Mouse (Mus musculus) lung, postnatal 10 days (tissue): ENCODE measurements at regions not wholly inside any gene's neighbourhood (a gene's known extent, or its start where the extent isn't known, plus 50 kb on each side); places are given as distances from the start of the nearest gene placed in this dataset.
"Not testable (repeated sequence)": the region's sequence is repeated elsewhere in the genome, so short reads cannot be mapped to it uniquely, and the experiment has no call there.

ENCODE experiments used
- DNase-seq: peaks from one replicate; pipeline ENCODE4 v3.0.0; 2021

DNA sequence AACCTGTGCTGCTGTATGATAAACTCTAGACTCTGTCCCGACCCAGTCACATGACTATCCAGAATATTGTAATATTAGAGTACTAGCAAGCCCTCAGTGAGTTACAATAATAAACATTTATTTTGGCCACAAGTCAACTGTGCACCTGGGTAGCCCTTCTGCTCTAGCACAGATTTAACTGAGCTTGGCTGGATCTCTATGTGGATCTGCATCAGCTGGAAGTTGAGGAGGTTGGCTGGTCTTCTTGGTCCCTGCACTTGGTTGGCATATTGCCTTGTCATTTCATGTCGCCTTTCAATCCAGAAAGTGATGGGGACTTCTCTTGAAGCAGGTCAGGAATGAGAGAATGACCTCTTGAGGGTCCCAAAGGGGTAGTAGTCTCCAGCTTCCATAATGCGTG, 191.5 kb downstream of the Kctd12 start:
- no peak for DNase-seq

DNA sequence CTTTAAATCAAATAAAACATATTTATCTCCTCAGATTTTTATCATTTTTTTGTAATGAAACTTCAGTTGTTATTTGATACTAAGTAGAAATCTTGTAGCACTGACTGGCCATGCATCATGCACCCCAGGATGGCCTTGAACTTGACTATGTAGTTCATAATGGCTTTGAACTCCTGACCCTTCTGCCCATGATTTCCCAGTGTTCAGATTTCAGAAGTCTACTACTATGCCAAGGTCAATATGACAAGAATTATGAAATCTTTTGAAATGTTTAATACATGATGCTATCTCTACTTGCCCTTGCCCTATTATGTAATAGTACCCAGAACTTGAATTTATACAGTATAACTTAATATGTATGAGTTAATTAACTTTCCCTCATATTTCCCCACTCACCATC, 200.2 kb downstream of the Kctd12 start:
- DNase-seq = no peak

DNA sequence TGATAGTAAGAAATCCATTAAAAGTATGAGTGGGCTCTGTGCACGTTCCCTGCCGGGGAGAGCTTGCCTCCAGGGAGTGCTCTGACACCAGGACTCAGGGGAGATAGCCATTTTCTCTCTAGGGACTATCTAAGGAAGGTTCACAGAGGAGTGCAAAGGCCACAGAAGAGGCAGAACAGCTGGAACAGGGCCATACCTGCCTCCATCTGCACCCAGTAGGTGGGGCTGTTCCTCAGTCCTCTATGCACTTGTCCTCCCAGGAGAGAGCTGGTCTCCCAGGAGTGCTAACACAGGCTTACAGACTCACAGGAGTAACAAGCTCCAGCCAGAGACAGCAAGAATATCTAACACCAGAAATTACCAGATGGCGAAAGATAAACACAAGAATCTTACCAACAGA, 212.7 kb downstream of the Kctd12 start:
- DNase-seq = peak; percentile 29

DNA sequence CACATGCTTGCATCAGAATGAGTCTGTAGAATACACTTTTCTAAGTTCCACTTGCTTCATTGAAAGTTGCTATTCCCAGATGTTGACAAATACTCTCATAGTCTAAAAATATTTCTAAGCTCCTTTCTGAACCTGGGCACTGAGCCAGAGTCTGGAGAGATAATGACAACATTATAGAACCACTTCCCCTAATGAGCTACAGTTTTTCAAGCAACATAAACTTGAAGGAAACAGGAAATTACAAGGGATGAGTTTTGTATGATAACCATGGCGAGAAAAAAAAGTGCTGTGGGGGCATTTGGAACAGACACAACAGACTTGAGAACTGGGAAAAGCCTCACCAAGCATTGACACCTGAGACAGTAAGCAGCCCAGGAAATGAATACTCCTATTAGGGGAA, 233.8 kb downstream of the Kctd12 start:
- DNase-seq = peak; percentile 59

DNA sequence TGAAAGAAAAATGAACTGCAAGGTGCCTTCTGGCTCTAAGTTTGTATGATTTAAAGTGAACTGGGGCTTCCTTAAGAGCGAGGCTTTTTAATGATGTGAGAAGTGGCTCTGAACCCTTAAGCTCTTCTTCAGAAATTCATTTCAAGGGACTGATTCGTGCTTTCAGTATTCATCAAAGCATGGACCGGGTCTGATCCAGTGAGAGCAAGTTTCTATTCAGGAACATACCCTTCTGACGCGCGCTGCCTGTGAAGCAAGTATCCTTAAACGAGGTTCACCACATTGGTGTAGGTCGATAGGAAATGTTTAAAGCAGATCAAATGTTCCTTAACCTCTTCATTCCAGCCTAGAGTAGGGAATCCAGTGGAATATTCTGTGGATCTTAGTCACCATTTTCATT, 240.1 kb downstream of the Kctd12 start:
- no peak for DNase-seq

DNA sequence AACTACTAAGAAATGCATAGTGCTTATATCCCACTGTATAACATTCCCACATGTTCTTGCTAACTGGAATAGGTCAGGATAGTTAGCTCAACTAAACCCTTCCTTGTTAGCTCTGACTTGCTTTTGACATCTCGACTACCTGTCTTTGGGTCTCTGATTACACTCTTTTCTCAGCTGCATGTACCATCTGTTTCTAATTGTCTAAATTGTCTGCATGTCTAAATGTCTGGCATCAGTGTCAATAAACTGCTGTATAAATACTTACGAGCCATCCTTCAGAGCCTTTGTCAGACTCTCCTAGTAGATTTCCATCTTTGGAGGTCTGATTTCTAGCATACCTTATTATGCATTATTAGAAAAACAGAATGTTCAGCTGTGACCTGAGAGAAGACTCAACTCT, 245.8 kb downstream of the Kctd12 start:
- no peak for DNase-seq

DNA sequence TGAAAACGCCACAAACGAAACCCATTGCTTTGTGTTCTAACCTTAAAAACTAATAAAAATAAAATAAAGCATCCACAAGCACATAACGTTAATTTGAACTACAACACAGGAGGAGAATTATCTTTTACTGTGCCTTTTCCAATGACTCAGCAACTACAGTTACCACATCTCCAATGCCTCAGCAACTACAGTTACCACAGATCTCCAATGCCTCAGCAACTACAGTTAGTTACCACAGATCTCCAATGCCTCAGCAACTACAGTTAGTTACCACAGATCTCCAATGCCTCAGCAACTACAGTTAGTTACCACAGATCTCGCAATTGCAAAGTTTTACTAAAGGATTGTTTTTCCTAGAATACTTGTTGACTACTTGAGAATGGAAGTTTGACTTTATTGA, 248.7 kb downstream of the Kctd12 start:
- DNase-seq = not testable (repeated sequence)

DNA sequence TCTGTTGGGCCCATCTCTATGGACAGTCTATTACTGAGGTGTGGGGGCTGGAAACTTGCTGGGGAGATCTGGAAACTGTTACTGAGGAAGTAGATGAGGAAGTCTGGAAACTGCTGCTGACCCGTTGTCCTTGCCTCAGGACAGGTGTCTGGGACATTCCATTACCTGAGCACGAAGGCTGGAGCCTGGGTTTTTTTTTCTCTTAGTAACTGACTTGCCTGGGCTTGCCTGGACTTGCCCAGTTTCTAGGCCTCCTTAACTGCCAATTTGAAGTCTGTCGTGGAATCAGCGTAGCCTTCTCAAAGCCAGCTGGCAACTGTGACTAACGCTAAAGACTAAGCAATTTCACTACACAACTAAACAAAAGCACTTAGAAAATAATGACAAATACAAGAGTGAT, 250.7 kb downstream of the Kctd12 start:
- DNase-seq = no peak

DNA sequence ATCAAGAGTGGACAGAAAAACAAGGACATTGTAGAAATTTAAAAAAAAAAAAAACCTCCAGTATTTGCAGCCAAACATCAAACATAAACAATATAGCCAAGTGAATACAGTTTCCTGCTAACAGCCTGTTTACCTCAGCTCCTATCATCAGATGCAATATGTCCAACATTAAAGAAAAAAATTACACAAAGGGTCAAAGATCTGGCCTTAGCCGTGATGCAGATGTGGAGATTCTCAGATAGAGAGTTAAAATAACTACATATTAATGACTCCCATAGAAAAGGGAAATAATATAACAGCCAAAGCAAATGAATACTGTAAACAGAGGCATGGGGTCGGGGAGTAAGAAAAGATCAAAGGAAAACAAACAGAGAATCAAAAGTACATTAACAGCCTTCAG, 259.8 kb downstream of the Kctd12 start:
- DNase-seq = no peak

DNA sequence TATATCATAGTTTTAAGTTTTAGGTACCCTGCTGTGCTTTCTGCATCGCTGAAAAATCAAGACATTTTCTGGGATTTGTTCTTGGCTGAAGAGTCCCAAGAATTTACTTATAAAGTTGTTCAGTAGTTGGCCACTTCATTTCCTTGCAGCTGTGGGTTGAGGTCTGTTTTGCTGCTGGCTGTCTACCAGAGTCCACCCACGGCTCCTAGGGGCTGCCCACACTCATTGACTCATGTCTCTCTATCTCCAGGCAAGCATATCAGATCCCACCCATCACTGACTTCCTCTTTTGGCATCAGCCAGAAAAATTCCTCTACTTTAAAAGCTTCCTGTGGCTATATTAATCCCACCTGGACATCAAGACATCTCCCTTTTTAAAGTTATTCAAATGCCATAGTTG, 263.9 kb downstream of the Kctd12 start:
- DNase-seq = no peak

DNA sequence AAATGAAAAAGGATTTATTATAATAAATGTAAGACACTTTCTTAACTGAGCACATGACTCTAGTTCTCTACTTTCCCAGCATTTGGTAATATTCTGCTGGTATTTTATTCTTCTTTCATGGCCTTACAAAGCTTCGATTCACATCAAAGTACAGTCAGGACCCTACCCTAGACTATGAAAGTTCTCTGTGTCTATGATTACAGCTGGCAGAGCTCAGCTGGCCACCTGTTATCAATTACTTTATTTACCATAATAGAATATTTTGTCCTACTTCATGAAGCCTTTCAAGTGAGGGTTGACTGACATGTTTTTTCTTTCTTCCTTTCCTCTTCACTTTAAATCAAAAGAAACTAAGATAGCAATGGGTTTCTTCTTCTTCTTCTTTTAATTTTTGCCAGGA, 269.8 kb downstream of the Kctd12 start:
- no peak for DNase-seq

DNA sequence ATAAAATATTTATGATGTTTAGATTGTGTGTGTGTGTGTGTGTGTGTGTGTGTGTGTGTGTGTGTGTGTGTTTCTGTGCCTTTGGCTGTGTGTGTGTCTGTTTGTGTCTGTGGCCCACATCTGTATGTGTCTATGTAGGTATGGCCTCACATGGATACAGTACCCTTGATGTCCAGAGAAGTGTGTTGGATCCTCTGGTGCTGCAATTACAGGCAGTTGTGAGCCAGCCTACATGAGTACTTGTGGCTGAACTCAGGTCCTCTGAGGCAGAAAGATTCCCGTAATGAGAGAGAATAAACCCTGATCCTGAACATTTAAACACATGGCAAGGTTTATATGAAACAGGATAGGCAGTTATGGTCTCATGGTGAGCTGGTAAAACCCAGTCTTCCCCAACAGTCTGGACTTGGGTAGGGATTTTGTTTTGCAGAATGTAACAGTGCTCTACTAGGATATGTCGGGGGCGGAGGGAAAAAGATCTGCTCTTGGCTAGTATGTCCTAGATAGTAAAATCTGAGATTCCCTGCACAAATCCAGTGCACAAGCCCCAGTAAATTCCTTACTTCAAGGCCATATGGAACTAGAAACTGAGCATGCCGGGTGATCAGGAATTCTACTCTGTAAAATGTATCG, 275.6 kb downstream of the Kctd12 start:
- no peak for DNase-seq

DNA sequence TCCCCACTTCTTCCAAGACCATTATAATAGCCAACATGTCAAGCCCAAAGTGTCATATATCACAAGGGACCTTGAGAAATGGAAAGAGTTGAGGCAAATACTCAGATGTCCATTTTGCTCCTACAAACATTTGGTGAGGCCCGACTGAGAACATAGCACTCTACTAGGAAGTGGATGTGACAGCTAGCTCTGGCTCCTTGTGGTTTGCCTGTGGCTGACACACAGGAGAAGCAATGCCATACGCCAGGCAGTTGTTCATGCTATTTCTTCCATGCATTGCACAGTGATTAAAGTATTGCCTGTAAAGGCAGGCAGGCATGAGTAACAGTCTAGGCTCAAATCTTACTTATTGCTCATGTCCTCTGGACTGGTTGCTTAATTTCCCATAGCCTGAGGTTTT, 281.3 kb downstream of the Kctd12 start:
- DNase-seq = no peak

DNA sequence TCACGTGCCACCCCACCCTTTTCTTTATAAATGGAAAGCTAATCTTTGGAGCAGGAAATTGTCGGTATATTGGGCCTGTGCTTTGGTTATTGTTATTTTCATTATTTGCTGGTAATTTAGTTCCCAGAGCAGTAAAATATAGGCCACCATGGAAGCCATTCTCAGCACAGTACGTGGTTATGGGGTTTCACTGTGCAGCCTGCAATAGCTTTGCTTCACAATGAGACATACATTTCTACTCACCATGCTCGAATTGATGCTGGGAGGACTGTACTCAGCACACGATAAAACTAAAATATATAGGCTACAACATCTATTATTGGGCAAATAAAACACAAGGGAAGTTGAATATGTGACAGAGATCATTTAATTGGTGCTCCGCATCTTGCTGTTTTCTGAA, 282.0 kb downstream of the Kctd12 start:
- no peak for DNase-seq

DNA sequence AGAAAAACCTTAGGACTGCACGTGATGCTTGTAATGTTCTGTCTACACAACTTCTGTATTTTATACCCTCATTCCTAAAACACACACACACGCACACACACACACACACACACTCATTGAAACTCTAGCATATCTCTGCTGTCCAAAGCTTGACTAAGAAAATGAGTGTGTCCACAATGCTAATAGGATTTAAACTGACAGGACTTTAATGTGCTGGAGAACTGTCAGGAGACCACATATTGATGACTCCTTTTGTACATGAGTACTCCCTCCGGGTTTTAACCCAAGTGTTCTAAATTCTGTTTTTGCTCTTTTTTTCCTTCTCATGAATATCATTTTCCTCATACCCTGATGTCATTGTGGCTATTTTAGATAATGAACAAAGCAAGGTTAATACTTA, 283.4 kb downstream of the Kctd12 start:
- no peak for DNase-seq

DNA sequence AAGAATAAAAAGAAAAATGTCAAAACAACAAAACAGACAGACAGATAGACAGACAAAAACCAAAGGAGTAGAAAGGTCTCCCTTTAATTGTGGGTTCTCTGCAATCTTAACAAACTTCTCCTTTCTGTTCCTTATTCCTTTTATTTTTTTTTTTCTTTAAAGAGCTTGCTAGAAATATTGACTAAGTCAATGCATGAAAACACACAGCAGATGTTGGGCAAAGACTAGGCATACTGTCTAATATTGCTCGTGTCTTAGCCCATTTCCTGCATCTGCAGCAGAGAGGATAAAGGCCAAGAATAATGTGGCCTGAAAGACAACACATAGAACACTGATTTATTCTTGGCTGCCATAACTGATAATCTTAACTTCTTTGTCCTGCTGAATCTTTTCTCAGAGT, 295.6 kb downstream of the Kctd12 start:
- DNase-seq = no peak

DNA sequence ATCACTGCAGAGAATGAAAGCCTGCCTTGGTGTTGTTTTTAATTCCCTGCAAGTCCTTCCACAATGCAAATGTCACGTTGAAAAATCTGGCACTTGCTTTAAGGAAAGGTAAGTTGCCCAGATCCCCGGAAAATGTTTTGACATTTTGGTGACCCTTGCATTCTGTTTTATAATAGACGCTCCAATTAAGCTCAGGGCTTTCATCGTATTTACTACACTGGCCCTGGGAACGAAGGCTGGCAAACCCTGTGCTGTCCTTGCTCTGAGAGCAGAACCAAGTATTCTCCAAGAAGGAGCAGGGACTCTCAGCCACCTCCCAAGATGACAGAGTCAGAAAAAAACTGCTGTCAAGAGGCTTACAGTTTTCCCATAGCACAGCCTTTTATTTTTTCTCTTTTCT, 305.9 kb downstream of the Kctd12 start:
- no peak for DNase-seq

DNA sequence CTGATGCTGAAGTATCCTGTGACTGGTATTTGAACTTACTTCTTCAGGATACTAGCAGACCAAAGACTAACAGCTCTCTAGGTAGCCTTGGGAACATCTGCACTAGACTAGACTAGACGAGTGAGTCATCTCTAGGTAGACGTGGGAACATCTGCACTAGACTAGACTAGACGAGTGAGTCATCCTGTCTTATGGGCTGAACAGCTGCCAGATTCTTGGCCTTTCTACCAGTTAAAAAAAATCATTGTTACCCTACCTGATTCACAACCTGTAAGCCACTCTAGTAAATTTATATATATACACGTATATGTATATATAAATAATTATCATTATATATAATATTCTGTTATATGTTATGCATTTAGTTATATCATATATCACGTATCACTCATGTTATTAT, 307.8 kb downstream of the Kctd12 start:
- DNase-seq = no peak

DNA sequence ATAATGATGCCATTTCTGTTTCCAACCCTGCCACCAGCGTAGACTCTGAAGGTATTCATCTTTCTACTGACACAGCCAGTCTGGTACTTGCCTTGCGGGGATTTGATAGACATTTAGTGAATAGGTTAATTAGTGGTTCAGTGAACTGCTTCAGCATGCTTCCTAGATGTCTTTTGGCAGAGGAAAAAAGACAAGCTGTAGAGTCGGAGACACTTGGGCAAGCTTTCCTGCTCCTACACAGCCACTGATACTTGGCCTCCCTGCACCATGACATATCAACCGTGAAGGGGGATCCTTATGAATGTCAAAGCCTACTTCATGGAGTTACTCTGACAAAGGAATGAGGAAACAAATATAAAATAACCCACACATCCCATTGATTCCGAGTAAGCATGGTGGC, 308.7 kb downstream of the Kctd12 start:
- no peak for DNase-seq

DNA sequence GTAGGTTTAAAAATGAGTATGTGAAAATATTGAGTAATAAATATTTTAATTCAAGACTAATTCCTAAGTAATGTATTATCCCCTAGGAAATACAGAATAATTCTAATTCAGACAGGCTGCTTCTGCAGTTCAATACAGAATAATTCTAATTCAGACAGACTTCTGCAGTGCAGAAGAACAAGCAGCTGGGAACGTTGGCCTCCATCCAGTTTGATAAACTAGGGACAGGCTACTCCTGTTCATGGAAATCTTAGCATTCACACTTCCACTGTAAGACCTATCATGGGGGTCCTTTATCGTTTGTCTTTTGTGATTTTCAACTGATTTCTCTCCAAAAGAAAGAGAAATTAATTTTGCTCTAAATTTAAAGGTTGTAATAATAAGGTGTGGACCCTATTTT, 319.2 kb downstream of the Kctd12 start:
- no peak for DNase-seq

DNA sequence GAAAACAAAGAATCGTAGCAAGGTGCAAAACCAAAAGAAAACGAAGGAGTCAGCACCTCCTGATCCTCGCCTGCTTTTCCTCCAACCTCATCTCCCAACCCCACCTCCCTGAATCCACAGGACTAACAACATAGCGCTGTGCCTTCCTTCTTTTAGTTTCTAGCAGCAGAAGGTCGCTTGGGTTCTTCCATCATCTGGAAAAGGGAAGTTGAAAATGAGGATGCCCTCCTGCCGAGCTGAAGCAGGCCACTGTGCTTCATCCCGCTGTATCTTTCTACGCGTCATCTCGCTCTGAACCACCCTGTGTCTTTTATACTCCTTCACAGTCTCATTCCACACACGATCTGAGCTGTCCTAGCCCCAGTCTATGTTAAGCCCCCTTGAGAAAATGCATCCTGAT, 322.1 kb downstream of the Kctd12 start:
- DNase-seq = no peak

DNA sequence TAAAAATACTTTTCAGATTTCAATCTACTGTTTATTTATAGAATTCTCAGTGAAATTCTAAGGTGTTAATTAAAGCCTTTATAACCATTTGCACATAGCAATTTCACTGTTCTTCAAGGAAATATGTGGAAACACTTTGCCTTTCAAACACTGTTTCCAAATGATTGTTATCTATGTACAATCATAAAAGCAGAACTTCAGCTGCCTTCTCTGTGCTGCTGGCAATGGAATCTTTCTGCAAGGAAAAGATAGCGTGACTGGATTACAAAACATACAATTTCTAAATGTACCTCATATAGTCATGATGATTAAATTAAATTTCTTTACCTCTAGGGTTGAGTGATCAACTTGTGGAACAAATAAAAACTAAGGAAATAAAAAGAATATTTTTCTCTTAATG, 326.2 kb downstream of the Kctd12 start:
- no peak for DNase-seq

DNA sequence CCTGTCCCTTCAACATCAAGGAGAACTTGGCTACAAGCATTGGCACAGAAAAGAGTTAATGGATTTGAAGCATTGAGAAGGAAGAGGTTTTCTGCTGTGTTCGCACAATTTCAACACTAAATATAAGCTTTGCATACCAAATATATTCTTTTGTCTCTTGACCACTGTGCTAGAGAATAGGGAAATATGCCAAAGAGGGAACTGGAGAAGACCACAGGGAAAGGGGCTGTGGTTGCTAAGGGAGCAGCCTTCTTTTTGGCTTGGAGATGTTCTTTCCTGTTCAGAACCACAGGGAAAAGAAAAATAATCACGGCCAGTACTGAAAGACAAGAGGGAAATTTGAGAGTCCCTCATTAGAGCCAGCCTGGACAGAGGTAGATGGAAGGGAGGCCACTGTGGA, 352.8 kb downstream of the Kctd12 start:
- no peak for DNase-seq

DNA sequence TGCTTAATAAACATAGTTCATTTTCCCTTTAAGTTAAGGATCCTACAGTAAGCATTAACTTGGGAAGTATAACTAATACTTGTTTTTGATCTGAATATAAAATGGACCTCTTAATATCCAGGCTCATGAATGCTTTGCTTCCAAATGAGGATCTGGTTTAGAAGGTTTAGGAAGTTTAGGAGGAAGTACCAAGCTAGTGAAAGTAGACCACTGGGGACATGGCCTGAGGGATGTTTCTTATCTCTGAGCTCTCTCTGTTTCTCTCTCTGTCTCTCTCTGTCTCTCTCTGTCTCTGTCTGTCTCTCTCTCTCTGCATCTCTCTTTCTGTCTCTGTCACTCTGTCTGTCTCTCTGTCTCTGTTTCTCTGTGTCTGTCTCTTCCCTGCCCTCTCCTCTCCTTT, 360.9 kb downstream of the Kctd12 start:
- no peak for DNase-seq

DNA sequence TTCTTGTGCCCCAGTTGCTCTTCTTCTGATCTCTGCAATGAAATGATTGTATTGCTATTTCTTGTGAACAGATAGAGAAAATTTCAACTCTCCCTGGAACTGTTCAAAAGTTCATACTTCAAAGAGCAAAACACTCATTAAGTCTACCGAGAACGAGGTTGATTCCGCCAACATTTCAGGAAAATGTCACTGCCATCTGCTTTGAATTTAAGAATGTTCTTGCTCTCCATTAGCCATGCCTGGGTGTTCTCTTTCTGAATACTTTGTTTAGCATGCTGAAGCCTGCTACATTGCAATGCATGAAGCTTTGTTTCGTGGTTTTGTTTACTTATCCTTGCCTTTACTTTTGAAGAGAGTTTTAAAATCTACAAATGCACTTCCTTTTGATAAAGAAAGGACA, 363.4 kb downstream of the Kctd12 start:
- no peak for DNase-seq
